Mouse (Mus musculus): ENCODE measurements at regions not wholly inside any gene's neighbourhood (a gene's known extent, or its start where the extent isn't known, plus 50 kb on each side); places are given as distances from the start of the nearest gene placed in this dataset.

DNA sequence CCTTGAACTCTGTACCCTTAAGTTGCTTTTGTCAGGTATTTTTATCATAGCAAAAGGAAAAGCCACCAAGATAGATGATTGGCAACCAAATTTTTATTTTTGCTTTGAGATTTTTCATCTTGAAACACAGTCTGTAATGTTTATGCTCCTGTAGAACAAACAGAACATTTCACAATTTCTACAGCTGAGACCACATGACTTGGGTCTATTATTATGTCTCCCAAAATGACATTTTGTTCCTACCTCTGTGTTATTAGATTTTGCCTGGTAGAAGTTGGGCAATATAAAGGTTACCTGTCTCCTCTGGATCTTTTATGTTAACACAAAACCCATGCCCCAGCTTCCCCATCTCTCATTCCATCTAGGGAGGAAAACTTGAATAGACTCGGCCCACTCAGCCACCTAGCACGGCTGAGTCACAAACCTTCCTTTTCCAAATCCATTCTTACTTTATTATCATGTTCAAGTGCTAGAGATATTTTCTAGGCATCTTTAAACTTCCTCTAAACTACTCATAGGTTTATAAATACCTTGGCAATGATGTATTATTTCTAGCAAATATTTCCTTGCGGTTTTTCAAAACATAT is 84.8 kb upstream of the Dazl start:
- H3K4me1 ChIP-seq (replicated peaks): no peaks in the 10 kb centered on the region
- no peaks in the 10 kb centered on the region for H3K9me3 ChIP-seq (replicated peaks)
- H3K36me3 ChIP-seq: no peaks in the 10 kb centered on the region
- no peak for ATAC-seq (replicated peaks; ENCODE audit: insufficient number of reproducible peaks, insufficient read depth, low FRiP score, low read depth)
- H3K27me3 ChIP-seq: no peaks in the 10 kb centered on the region
- H3K4me2 ChIP-seq: no peak overlapping the region
- no peak overlapping the region for H3K9ac ChIP-seq
- 84% methylated on average over 3 of the region's 3 CpGs for WGBS
- H3K4me3 ChIP-seq: no peak overlapping the region
- no peak overlapping the region for H3K27ac ChIP-seq

- H3K4me1 ChIP-seq (replicated peaks): peaks cover 9% of the 10 kb centered on the region
- no peak overlapping the region for H3K27ac ChIP-seq
- WGBS: 67% methylated on average over 12 of the region's 12 CpGs
- no peak overlapping the region for H3K4me2 ChIP-seq
- H3K4me3 ChIP-seq: no peak overlapping the region
- no peak overlapping the region for H3K9ac ChIP-seq
- no peak for ATAC-seq (replicated peaks; ENCODE audit: insufficient number of reproducible peaks, insufficient read depth, low FRiP score, low read depth)
- H3K27me3 ChIP-seq: no peaks in the 10 kb centered on the region
- no peaks in the 10 kb centered on the region for H3K36me3 ChIP-seq
- H3K9me3 ChIP-seq (replicated peaks): no peaks in the 10 kb centered on the region
Observed at GRCm38 (mm10) chr17:50388715-50389710, 95.6 kb upstream of the Dazl start.

GRCm38 (mm10) chr17:50390151-50390550 is 96.7 kb upstream of the Dazl start:
- Histone ChIP-seq H3K4me1 (replicated peaks) (peaks cover 12% of the 10 kb centered on the region), H3K27me3 (no peaks in the 10 kb centered on the region), H3K27ac (no peak overlapping the region), H3K9ac (no peak overlapping the region), H3K36me3 (no peaks in the 10 kb centered on the region), H3K4me2 (no peak overlapping the region), H3K9me3 (replicated peaks) (no peaks in the 10 kb centered on the region), H3K4me3 (no peak overlapping the region)
- ATAC-seq (replicated peaks; ENCODE audit: insufficient number of reproducible peaks, insufficient read depth, low FRiP score, low read depth): no peak
- WGBS: 76% methylated on average over 1 of the region's 1 CpGs

DNA sequence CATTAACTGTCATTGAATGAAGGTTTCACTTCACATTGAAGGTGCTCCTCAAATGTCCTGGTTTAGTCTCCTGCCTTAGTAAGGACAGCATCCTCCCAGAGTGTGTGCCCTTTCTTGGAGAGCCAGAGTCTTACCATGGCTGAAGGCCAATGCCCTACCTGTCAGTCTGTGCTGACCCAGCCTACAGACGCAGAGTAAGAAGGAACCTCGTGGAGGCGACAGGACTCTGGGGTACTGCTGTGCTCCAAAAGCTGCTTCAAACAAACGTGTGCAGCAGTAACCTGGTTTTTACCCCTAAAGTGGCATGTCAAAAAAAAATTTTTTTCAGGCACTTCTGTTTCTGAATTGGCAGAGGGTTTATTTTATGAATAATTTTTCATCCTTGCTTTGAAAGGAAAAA is 97.8 kb upstream of the Dazl start:
- Histone ChIP-seq H3K9me3 (replicated peaks) (no peaks in the 10 kb centered on the region), H3K4me2 (no peak overlapping the region), H3K27me3 (no peaks in the 10 kb centered on the region), H3K9ac (no peak overlapping the region), H3K36me3 (no peaks in the 10 kb centered on the region), H3K4me3 (no peak overlapping the region), H3K4me1 (replicated peaks) (peaks cover 12% of the 10 kb centered on the region), H3K27ac (no peak overlapping the region)
- ATAC-seq (replicated peaks; ENCODE audit: insufficient number of reproducible peaks, insufficient read depth, low FRiP score, low read depth): no peak
- WGBS: 76% methylated on average over 4 of the region's 4 CpGs

- no peaks in the 10 kb centered on the region for H3K27me3 ChIP-seq
- no peak for ATAC-seq (replicated peaks; ENCODE audit: insufficient number of reproducible peaks, insufficient read depth, low FRiP score, low read depth)
- no peak overlapping the region for H3K9ac ChIP-seq
- WGBS: 91% methylated on average over 11 of the region's 11 CpGs
- H3K27ac ChIP-seq: no peak overlapping the region
- peaks cover 12% of the 10 kb centered on the region for H3K4me1 ChIP-seq (replicated peaks)
- no peak overlapping the region for H3K4me3 ChIP-seq
- H3K4me2 ChIP-seq: no peak overlapping the region
- no peaks in the 10 kb centered on the region for H3K36me3 ChIP-seq
- H3K9me3 ChIP-seq (replicated peaks): no peaks in the 10 kb centered on the region
Observed at GRCm38 (mm10) chr17:50391996-50392395, 98.6 kb upstream of the Dazl start.

GRCm38 (mm10) chr17:50392428-50392827 is 99.0 kb upstream of the Dazl start:
- H3K4me3 ChIP-seq: no peak overlapping the region
- no peak overlapping the region for H3K27ac ChIP-seq
- H3K9me3 ChIP-seq (replicated peaks): no peaks in the 10 kb centered on the region
- no peak overlapping the region for H3K9ac ChIP-seq
- WGBS: 68% methylated on average over 6 of the region's 6 CpGs
- H3K36me3 ChIP-seq: no peaks in the 10 kb centered on the region
- no peaks in the 10 kb centered on the region for H3K27me3 ChIP-seq
- H3K4me2 ChIP-seq: no peak overlapping the region
- ATAC-seq (replicated peaks; ENCODE audit: insufficient number of reproducible peaks, insufficient read depth, low FRiP score, low read depth): no peak
- peaks cover 12% of the 10 kb centered on the region for H3K4me1 ChIP-seq (replicated peaks)

GRCm38 (mm10) chr17:50392966-50393365 is 99.5 kb upstream of the Dazl start:
- H3K9me3 ChIP-seq (replicated peaks): no peaks in the 10 kb centered on the region
- no peak overlapping the region for H3K27ac ChIP-seq
- no peaks in the 10 kb centered on the region for H3K36me3 ChIP-seq
- WGBS: 77% methylated on average over 2 of the region's 2 CpGs
- H3K9ac ChIP-seq: no peak overlapping the region
- H3K4me3 ChIP-seq: no peak overlapping the region
- no peak overlapping the region for H3K4me2 ChIP-seq
- ATAC-seq (replicated peaks; ENCODE audit: insufficient number of reproducible peaks, insufficient read depth, low FRiP score, low read depth): no peak
- H3K27me3 ChIP-seq: no peaks in the 10 kb centered on the region
- peaks cover 12% of the 10 kb centered on the region for H3K4me1 ChIP-seq (replicated peaks)

DNA sequence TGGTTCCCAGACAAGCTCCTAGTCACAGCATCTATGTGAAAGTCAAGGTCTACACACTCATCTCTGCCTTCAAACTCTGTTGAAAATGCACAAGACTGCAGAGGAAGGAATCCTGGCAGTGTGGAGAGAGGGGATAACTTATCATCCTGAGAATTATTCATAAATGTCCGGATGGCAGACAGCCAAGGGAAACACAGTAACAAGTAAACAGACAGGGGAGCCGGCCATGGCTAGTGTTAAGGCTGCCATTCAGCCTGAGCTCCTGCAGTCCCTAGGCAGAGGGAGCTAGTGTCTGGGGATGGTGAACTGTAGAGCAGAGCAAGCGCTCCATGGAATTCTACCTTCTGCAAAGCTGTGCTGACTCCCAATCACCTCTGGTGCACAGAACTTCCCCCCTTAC is 100.3 kb upstream of the Dazl start:
- Histone ChIP-seq H3K4me2 (no peak overlapping the region), H3K36me3 (no peaks in the 10 kb centered on the region), H3K9me3 (replicated peaks) (no peaks in the 10 kb centered on the region), H3K9ac (no peak overlapping the region), H3K27ac (no peak overlapping the region), H3K4me1 (replicated peaks) (peaks cover 12% of the 10 kb centered on the region), H3K27me3 (no peaks in the 10 kb centered on the region), H3K4me3 (no peak overlapping the region)
- ATAC-seq (replicated peaks; ENCODE audit: insufficient number of reproducible peaks, insufficient read depth, low FRiP score, low read depth): 0 out of 2 replicates have a peak, but pooled peaks have one; percentile 39
- 20% methylated on average over 3 of the region's 3 CpGs for WGBS

- Histone ChIP-seq H3K9me3 (replicated peaks) (no peaks in the 10 kb centered on the region), H3K36me3 (no peaks in the 10 kb centered on the region), H3K4me3 (no peak overlapping the region), H3K27ac (no peak overlapping the region), H3K4me2 (no peak overlapping the region), H3K9ac (no peak overlapping the region), H3K4me1 (replicated peaks) (peaks cover 12% of the 10 kb centered on the region), H3K27me3 (no peaks in the 10 kb centered on the region)
- WGBS: 75% methylated on average over 1 of the region's 1 CpGs
- ATAC-seq (replicated peaks; ENCODE audit: insufficient number of reproducible peaks, insufficient read depth, low FRiP score, low read depth): no peak
Observed at GRCm38 (mm10) chr17:50394801-50395200, 101.4 kb upstream of the Dazl start.

- 94% methylated on average over 11 of the region's 11 CpGs for WGBS
- Histone ChIP-seq H3K4me2 (no peak overlapping the region), H3K4me1 (replicated peaks) (peaks cover 12% of the 10 kb centered on the region), H3K27me3 (no peaks in the 10 kb centered on the region), H3K4me3 (no peak overlapping the region), H3K9ac (no peak overlapping the region), H3K36me3 (no peaks in the 10 kb centered on the region), H3K27ac (no peak overlapping the region), H3K9me3 (replicated peaks) (no peaks in the 10 kb centered on the region)
- ATAC-seq (replicated peaks; ENCODE audit: insufficient number of reproducible peaks, insufficient read depth, low FRiP score, low read depth): no peak
Observed at GRCm38 (mm10) chr17:50395669-50396068, 102.2 kb upstream of the Dazl start.

DNA sequence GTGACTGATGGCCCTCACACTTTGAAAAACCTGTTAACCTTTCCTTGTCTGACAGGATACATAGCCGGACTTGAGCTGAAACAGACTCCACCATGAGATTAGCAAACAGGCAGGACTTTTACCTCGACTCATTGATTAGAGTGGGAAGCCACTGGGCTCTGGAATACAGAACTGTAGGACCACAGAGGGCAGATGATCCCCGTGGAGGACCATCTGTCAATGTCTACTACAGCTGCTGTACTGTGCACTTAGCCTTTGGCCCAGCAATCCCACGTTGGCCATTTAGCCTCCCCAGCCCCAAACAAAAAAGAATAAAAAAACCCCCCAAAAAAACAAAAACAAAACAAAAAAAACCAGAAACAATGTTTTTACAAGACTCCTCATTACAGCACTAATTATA is 103.9 kb upstream of the Dazl start:
- peaks cover 9% of the 10 kb centered on the region for H3K4me1 ChIP-seq (replicated peaks)
- ATAC-seq (replicated peaks; ENCODE audit: insufficient number of reproducible peaks, insufficient read depth, low FRiP score, low read depth): no peak
- no peaks in the 10 kb centered on the region for H3K36me3 ChIP-seq
- no peak overlapping the region for H3K4me2 ChIP-seq
- H3K4me3 ChIP-seq: no peak overlapping the region
- no peaks in the 10 kb centered on the region for H3K9me3 ChIP-seq (replicated peaks)
- no peaks in the 10 kb centered on the region for H3K27me3 ChIP-seq
- H3K9ac ChIP-seq: no peak overlapping the region
- WGBS: 38% methylated on average over 4 of the region's 4 CpGs
- no peak overlapping the region for H3K27ac ChIP-seq
